Mouse (Mus musculus): ENCODE results near the gene Eipr1. TPM values are rescaled to one million over a fixed set of nuclear protein-coding genes. Genes with fewer than 3 reads are reported as not detected.

Gene Eipr1
- polyA plus RNA-seq, 1 experiment from 2014 or later, result 44.5 TPM

DNA sequence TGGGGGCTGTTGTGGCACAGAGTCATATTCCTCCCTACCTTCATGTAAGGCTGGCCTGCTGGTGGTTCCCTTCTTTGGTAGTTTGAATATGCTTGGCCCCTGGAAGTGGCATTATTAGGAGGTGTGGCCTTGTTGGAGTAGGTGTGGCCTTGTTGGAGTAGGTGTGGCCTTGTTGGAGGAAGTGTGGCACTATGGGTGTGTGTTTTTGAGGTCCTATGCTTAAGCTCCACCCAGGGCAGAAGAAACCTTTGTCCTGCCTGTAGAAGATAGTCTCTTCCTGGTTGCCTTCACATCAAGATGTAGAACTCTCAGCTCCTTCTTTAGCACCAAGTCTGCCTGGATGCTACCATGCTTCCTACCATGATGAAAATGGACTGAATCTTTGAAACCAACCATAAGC is 51.4 kb downstream of the Eipr1 start:
- Histone ChIP-seq H3K4me1 (peaks cover 46% of the 10 kb centered on the region), H3K27me3 (replicated peaks; ENCODE audit: low read depth, poor library complexity, severe bottlenecking) (no peaks in the 10 kb centered on the region), H3K27ac (replicated peaks) (no peak overlapping the region), H3K4me3 (no peak overlapping the region), H3K36me3 (replicated peaks) (0 out of 2 replicates have a peak, but pooled peaks cover 3% of the 10 kb centered on the region), H3K9me3 (peaks cover 4% of the 10 kb centered on the region; the same call in 1 of the 2 replicates)
- no peak for DNase-seq (ENCODE audit: low spot score)

DNA sequence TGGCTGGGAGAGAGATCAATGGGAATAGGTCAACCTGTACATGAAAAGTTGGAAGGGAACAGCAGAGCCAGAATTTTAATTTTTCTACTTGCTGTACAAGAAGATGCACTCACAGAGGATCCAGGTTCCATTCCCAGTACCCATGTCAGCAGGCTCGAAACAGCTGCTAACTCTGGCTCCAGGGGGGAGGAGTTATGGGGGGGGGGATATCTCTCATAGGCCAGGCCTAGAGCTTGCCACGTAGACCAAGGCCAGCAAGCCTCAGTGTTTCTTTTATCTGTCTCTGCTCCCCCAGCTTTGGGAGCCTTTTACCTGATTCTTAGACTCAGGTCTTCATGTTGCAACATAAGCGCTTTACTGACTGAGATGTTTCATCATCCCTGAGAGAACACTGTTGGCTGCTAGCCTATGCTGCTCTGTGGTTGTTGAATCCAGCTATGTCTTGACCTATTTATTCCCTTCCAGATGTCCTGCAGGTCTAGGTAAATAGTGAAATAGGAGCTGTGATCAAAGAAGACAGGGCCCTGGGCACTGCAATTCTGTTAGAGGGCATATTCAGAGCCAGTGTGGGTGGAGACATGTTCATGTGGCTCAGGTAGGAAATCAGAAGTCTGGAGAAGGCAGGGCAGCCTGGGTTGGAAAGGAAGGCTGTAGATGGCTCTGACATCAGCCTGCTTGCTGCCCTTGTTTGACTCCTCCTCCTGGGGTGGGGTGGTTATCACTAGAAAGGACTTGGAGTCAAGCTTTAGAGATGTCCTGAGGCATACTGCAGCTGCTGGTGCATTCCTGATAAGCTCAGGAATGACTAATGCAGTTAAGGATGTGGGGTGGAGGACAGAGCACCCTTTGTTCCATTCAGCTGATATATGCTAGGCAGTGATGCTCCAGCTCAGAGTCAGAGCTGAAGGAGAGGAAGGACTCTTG is 53.2 kb downstream of the Eipr1 start:
- DNase-seq (ENCODE audit: low spot score), result peak; percentile 18
- Histone ChIP-seq H3K27ac (replicated peaks) (peak overlapping the region; percentile 44), H3K4me1 (peaks cover 50% of the 10 kb centered on the region), H3K9me3 (no peaks in the 10 kb centered on the region), H3K4me3 (no peak overlapping the region), H3K27me3 (replicated peaks; ENCODE audit: low read depth, poor library complexity, severe bottlenecking) (no peaks in the 10 kb centered on the region), H3K36me3 (replicated peaks) (no peaks in the 10 kb centered on the region)
- 69% methylated on average over 3 of the region's 3 CpGs for WGBS

DNA sequence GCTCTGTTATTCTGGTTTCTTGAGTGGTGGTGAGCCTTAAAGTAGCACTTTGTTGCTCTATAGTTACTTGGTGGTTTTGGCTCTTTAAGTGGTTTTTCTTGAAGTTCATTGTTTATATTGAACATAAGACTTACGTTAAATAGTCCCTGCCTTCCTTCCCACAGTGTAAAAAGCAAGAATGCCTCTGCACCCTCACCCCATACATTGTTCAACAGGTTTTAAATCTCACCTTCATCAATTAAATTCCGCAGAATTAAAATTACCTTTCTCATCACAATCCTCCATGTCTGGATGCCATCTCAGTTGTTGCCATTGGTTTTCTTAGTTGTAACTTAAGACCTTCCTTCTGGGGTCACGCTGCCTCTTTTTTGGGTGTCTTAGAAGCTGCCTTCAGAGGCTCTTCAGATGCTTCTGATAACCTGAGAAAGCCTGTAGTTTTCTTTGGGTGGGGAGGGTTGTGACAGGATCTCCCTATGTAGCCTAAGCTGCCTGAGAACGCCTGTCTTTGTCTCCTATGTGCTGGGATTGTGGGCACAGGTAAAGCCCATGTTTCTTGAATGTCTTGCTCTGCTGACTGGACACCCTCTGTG is 57.3 kb downstream of the Eipr1 start:
- H3K9me3 ChIP-seq, result no peaks in the 10 kb centered on the region
- no peak overlapping the region for H3K4me3 ChIP-seq
- H3K27ac ChIP-seq (replicated peaks), result peak overlapping the region; percentile 57; the same call in 1 of the 2 replicates
- peaks cover 33% of the 10 kb centered on the region for H3K4me1 ChIP-seq
- no peak for DNase-seq (ENCODE audit: low spot score)
- H3K36me3 ChIP-seq (replicated peaks), result no peaks in the 10 kb centered on the region
- WGBS, result 78% methylated on average over 4 of the region's 4 CpGs
- H3K27me3 ChIP-seq (replicated peaks; ENCODE audit: low read depth, poor library complexity, severe bottlenecking), result peaks cover 3% of the 10 kb centered on the region; the same call in 1 of the 2 replicates

DNA sequence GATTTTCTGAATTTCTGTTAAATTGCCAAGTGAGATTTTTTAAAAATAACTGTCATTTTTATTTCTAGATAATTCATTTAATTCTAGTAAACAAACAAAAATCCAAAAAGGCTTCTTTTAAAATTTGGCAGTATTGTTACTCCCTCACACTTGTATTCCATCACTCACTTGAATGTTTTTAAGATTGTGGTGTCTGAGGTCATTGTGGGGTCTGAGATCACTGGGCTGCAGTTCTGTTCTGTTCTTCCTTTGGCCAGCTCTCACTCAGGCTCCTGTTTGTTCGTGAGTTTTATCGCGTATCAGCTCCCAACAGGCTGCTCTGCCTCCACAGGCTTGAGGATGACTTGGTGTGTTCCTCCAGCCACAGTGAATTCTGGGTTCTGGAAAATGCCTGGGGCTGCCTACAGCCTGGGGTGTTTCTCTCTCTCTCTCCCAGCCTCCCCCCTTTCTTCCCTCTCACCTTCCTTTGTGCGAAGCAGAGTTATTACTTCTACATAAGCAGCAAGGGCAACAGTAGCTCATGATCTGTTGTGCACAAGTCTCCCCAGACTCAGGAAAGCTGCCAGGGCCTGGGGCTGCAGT is 58.2 kb downstream of the Eipr1 start:
- peak overlapping the region; percentile 65 for H3K27ac ChIP-seq (replicated peaks)
- 0 out of 2 replicates have a peak, but pooled peaks cover 5% of the 10 kb centered on the region for H3K9me3 ChIP-seq
- 58% methylated on average over 4 of the region's 4 CpGs for WGBS
- H3K36me3 ChIP-seq (replicated peaks), result no peaks in the 10 kb centered on the region
- no peak overlapping the region for H3K4me3 ChIP-seq
- no peak for DNase-seq (ENCODE audit: low spot score)
- H3K4me1 ChIP-seq, result peaks cover 23% of the 10 kb centered on the region
- peaks cover 10% of the 10 kb centered on the region; the same call in 1 of the 2 replicates for H3K27me3 ChIP-seq (replicated peaks; ENCODE audit: low read depth, poor library complexity, severe bottlenecking)

- Histone ChIP-seq H3K36me3 (replicated peaks) (no peaks in the 10 kb centered on the region), H3K4me1 (peaks cover 34% of the 10 kb centered on the region), H3K4me3 (no peak overlapping the region), H3K9me3 (0 out of 2 replicates have a peak, but pooled peaks cover 5% of the 10 kb centered on the region), H3K27ac (replicated peaks) (peak overlapping the region; percentile 76), H3K27me3 (replicated peaks; ENCODE audit: low read depth, poor library complexity, severe bottlenecking) (peaks cover 35% of the 10 kb centered on the region)
- WGBS, result 24% methylated on average over 9 of the region's 9 CpGs
- DNase-seq (ENCODE audit: low spot score), result no peak
Observed at GRCm38 (mm10) chr12:28816681-28817426, 65.3 kb downstream of the Eipr1 start.

GRCm38 (mm10) chr12:28817427-28817752 is 65.8 kb downstream of the Eipr1 start:
- Histone ChIP-seq H3K9me3 (0 out of 2 replicates have a peak, but pooled peaks cover 5% of the 10 kb centered on the region), H3K36me3 (replicated peaks) (no peaks in the 10 kb centered on the region), H3K27ac (replicated peaks) (peak overlapping the region; percentile 76), H3K4me3 (no peak overlapping the region), H3K4me1 (peaks cover 38% of the 10 kb centered on the region), H3K27me3 (replicated peaks; ENCODE audit: low read depth, poor library complexity, severe bottlenecking) (peaks cover 35% of the 10 kb centered on the region)
- peak; percentile 67 for DNase-seq (ENCODE audit: low spot score)
- 13% methylated on average over 5 of the region's 5 CpGs for WGBS

DNA sequence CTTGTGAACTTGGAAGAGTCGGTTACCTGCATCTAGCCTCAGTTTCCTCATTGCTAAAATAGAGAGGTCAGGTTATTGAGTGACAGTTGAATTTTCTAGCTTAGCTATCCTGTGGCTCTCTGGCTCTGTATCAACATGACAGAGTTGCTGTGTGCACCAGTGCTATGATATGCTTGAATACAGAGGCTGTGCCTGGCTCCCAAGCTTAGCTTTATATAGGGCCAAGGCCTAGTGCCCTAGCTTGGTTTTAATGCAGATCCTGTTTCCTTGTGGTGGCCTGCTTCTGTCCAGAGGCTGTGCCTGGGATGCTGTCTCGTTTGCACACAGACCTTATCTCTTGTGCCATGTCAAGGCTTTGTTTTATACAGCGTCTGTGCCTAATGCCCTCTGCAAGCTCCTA is 66.3 kb downstream of the Eipr1 start:
- no peak for DNase-seq (ENCODE audit: low spot score)
- H3K27ac ChIP-seq (replicated peaks), result peak overlapping the region; percentile 76

GRCm38 (mm10) chr12:28823518-28823917 is 71.9 kb downstream of the Eipr1 start:
- Histone ChIP-seq H3K9me3 (no peaks in the 10 kb centered on the region), H3K27ac (replicated peaks) (no peak overlapping the region), H3K27me3 (replicated peaks; ENCODE audit: low read depth, poor library complexity, severe bottlenecking) (peaks cover 4% of the 10 kb centered on the region; the same call in 1 of the 2 replicates)

More for the DNA sequence above, 66.3 kb downstream of the Eipr1 start:
- peaks cover 35% of the 10 kb centered on the region for H3K27me3 ChIP-seq (replicated peaks; ENCODE audit: low read depth, poor library complexity, severe bottlenecking)
- H3K4me1 ChIP-seq, result peaks cover 38% of the 10 kb centered on the region
- no peak overlapping the region for H3K4me3 ChIP-seq
- no peaks in the 10 kb centered on the region for H3K36me3 ChIP-seq (replicated peaks)
- H3K9me3 ChIP-seq, result 0 out of 2 replicates have a peak, but pooled peaks cover 5% of the 10 kb centered on the region
- WGBS, result 29% methylated on average over 3 of the region's 3 CpGs

GRCm38 (mm10) chr12:28829502-28829901 is 77.9 kb downstream of the Eipr1 start:
- H3K27me3 ChIP-seq (replicated peaks; ENCODE audit: low read depth, poor library complexity, severe bottlenecking), result no peaks in the 10 kb centered on the region
- no peak overlapping the region for H3K4me3 ChIP-seq
- H3K36me3 ChIP-seq (replicated peaks), result no peaks in the 10 kb centered on the region
- no peak overlapping the region for H3K27ac ChIP-seq (replicated peaks)
- WGBS, result 85% methylated on average over 3 of the region's 3 CpGs
- DNase-seq (ENCODE audit: low spot score), result no peak
- no peaks in the 10 kb centered on the region for H3K9me3 ChIP-seq
- H3K4me1 ChIP-seq, result no peaks in the 10 kb centered on the region

More at GRCm38 (mm10) chr12:28823518-28823917, 71.9 kb downstream of the Eipr1 start:
- 94% methylated on average over 7 of the region's 7 CpGs for WGBS
- no peaks in the 10 kb centered on the region for H3K36me3 ChIP-seq (replicated peaks)
- no peak for DNase-seq (ENCODE audit: low spot score)
- H3K4me3 ChIP-seq, result no peak overlapping the region
- peaks cover 8% of the 10 kb centered on the region; the same call in 1 of the 2 replicates for H3K4me1 ChIP-seq

GRCm38 (mm10) chr12:28830471-28830870 is 78.9 kb downstream of the Eipr1 start:
- no peak for DNase-seq (ENCODE audit: low spot score)
- Histone ChIP-seq H3K27me3 (replicated peaks; ENCODE audit: low read depth, poor library complexity, severe bottlenecking) (no peaks in the 10 kb centered on the region), H3K36me3 (replicated peaks) (no peaks in the 10 kb centered on the region), H3K27ac (replicated peaks) (no peak overlapping the region), H3K4me3 (no peak overlapping the region), H3K9me3 (no peaks in the 10 kb centered on the region), H3K4me1 (no peaks in the 10 kb centered on the region)
- WGBS, result 91% methylated on average over 3 of the region's 3 CpGs

GRCm38 (mm10) chr12:28831066-28831733 is 79.6 kb downstream of the Eipr1 start:
- 44% methylated on average over 7 of the region's 7 CpGs for WGBS
- Histone ChIP-seq H3K27ac (replicated peaks) (no peak overlapping the region), H3K4me3 (no peak overlapping the region), H3K36me3 (replicated peaks) (no peaks in the 10 kb centered on the region), H3K4me1 (no peaks in the 10 kb centered on the region), H3K27me3 (replicated peaks; ENCODE audit: low read depth, poor library complexity, severe bottlenecking) (no peaks in the 10 kb centered on the region), H3K9me3 (no peaks in the 10 kb centered on the region)
- peak; percentile 76 for DNase-seq (ENCODE audit: low spot score)
